Mouse (Mus musculus) forebrain, postnatal 0 days (tissue): ENCODE measurements around the gene Matk. TPM values are rescaled to one million over a fixed set of nuclear protein-coding genes. Genes with fewer than 3 reads are reported as not detected.
A peak's percentile ranks its signal among the peaks of the same experiment; 100 is the strongest.

Experiments
- ATAC-seq: fragments of 200-750 bp; cut with Nextera tagmentation; 2 replicates; pipeline ENCODE4 v1.8.0; 2017; ENCODE audit warnings: mild to moderate bottlenecking, moderate library complexity
- DNase-seq: peaks from one replicate; pipeline ENCODE4 v3.0.0-alpha.2; 2015
- H3K27ac ChIP-seq: fragments of 300-500 bp; sonication (generic); 2 replicates; pipeline ENCODE4 v1.5.1; 2014; ENCODE audit warnings: low read depth, mild to moderate bottlenecking, antibody characterized with exemption, low read length, moderate library complexity, mixed read lengths
- H3K27me3 ChIP-seq: fragments of 300-500 bp; sonication (generic); 2 replicates; pipeline ENCODE4 v1.6.1; 2014; ENCODE audit warnings: mild to moderate bottlenecking, low read length, mixed read lengths; ENCODE audit not compliant: insufficient read depth
- H3K36me3 ChIP-seq: fragments of 300-500 bp; sonication (generic); 2 replicates; pipeline ENCODE4 v1.6.1; 2014; ENCODE audit warnings: mild to moderate bottlenecking, moderate library complexity; ENCODE audit not compliant: insufficient read depth
- H3K4me1 ChIP-seq: fragments of 300-500 bp; sonication (generic); 2 replicates; pipeline ENCODE4 v1.6.1; 2014; ENCODE audit warnings: antibody characterized with exemption; ENCODE audit not compliant: insufficient read depth
- H3K4me2 ChIP-seq: fragments of 300-500 bp; sonication (generic); 2 replicates; pipeline ENCODE4 v1.6.1; 2014; ENCODE audit warnings: low read depth, mild to moderate bottlenecking, moderate library complexity
- H3K4me3 ChIP-seq: fragments of 300-500 bp; sonication (generic); 2 replicates; pipeline ENCODE4 v1.5.1; 2014; ENCODE audit warnings: low read depth, low read length, mixed read lengths
- H3K9ac ChIP-seq: fragments of 300-500 bp; sonication (generic); 2 replicates; pipeline ENCODE4 v1.6.1; 2014; ENCODE audit warnings: mild to moderate bottlenecking
- H3K9me3 ChIP-seq: fragments of 300-500 bp; sonication (generic); 2 replicates; pipeline ENCODE4 v1.6.1; 2016; ENCODE audit warnings: low read length
- CTCF ChIP-seq: sonication (generic); IDR thresholded peaks from 2 replicates; pipeline ENCODE4 v1.5.1; 2016; ENCODE audit warnings: antibody characterized with exemption, control low read depth, low read depth
- WGBS: fragments of 180-500 bp; shearing (Covaris S2); extraction: QIAGEN DNeasy Blood & Tissue Kit; methylation state at CpG from one replicate; pipeline ENCODE4 v1.1.7; 2014; 5-methylcytosine and 5-hydroxymethylcytosine counted together
- polyA plus RNA-seq: library from polyadenylated mRNA; unstranded; fragments of >200 nt; fragmentation: Nextera tagmentation; extraction: Ambion mirVana; gene quantifications from 2 replicates; pipeline ENCODE4 v1.2.1, GENCODE M21; 2015
- total RNA-seq: library from RNA; depleted of rRNA; stranded (reverse); fragments of >200 nt; gene quantifications from 2 replicates; pipeline ENCODE4 v1.2.3, GENCODE M21; 2014

Gene Matk
- total and polyA plus RNA-seq, 2 experiments from 2014 or later, result 79.4 to 87.3 TPM

DNA sequence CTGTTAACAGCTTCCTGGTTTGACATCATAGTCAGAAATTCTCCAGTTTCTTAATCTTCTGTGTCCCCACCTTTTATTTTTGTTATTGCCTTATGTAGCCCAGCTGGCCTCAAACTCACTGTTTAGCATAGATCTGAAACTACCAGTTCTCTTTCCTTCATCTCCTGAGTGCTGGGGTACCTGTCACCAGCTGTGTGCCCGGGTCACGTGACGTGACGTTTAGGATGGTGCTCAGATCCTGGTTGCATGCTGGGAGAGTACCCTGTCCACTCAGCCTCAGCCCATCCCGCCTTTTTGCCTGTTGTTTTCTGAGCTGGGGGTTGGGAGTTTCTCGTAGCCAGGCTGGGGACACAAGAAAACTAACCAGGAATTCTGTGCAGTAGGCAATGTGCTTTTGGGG, 44.5 kb downstream of the Matk start:
- no peaks in the 10 kb centered on the region for H3K27me3 ChIP-seq
- H3K4me2 ChIP-seq, result no peak overlapping the region
- H3K27ac ChIP-seq, result no peak overlapping the region
- DNase-seq (no peak), ATAC-seq (no peak)
- H3K9me3 ChIP-seq, result no peaks in the 10 kb centered on the region
- 0 out of 2 replicates have a peak, but pooled peaks cover 4% of the 10 kb centered on the region for H3K36me3 ChIP-seq
- no peak overlapping the region for H3K9ac ChIP-seq
- H3K4me3 ChIP-seq, result no peak overlapping the region
- WGBS, result 87% methylated on average over 6 of the region's 6 CpGs
- peaks cover 10% of the 10 kb centered on the region for H3K4me1 ChIP-seq
- TF ChIP-seq CTCF, result no peak

DNA sequence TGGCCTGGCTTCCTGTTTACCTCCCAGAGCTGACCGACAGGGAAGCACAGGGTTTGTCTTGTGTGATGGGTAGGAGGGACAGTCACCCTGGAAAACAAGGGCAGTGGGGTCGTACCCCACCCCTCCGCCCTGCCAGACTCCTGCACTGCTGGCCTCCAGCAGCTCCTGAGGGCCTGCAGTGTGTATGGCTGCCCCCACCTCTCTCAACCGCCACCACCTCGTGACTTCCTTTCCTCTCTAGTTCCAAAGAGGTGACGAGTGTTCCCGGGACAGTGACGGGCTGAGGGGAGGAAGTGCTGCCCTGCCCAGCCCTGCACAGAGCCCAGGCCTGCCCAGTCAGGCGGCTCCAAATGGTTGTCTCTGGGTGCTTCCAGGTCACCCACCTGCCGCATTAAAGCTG, 45.1 kb downstream of the Matk start:
- H3K4me1 ChIP-seq, result peaks cover 10% of the 10 kb centered on the region
- no peak overlapping the region for H3K9ac ChIP-seq
- H3K4me2 ChIP-seq, result no peak overlapping the region
- no peaks in the 10 kb centered on the region for H3K9me3 ChIP-seq
- ATAC-seq (no peak), DNase-seq (no peak)
- no peaks in the 10 kb centered on the region for H3K27me3 ChIP-seq
- TF ChIP-seq CTCF, result no peak
- no peak overlapping the region for H3K27ac ChIP-seq
- no peak overlapping the region for H3K4me3 ChIP-seq
- H3K36me3 ChIP-seq, result 0 out of 2 replicates have a peak, but pooled peaks cover 4% of the 10 kb centered on the region
- WGBS, result 80% methylated on average over 10 of the region's 10 CpGs

DNA sequence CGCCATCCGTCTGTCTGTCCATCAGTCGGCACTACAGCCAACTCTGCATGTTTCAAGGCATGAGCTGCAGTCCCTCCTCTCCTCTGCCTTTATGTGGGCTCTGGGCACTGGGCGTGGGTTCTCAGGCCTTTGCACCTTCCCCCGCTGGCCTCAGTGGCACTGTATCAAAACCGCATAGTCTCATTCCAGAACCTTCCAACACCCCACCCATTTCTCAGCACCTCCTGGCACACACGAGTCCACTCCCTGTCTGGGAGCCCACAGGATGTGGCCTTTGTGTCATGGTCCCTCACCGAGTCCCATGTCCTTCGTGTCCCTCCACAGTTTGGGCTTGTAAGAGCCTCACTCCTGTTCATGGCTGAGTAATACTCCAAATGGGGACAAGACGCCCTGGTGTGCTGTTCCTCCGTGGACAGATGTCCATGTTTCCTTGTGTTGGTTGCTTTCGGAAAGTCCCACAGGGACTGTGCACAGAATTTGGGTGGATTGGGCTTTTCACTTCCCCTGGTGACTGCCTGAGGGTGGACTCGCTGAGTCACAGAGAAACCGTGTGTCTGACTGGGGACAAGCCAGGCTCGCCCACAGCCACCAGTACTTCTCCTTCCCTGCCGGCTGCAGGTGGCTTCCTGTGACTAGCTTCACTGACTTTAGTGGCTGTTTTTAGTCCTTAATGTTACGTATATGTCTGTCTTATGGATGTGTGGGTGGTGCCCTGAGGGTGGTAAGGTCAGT, 45.8 kb downstream of the Matk start:
- H3K27ac ChIP-seq, result peak overlapping the region; percentile 21; the same call in 1 of the 2 replicates
- no peak for TF ChIP-seq CTCF
- ATAC-seq, result no peak

DNA sequence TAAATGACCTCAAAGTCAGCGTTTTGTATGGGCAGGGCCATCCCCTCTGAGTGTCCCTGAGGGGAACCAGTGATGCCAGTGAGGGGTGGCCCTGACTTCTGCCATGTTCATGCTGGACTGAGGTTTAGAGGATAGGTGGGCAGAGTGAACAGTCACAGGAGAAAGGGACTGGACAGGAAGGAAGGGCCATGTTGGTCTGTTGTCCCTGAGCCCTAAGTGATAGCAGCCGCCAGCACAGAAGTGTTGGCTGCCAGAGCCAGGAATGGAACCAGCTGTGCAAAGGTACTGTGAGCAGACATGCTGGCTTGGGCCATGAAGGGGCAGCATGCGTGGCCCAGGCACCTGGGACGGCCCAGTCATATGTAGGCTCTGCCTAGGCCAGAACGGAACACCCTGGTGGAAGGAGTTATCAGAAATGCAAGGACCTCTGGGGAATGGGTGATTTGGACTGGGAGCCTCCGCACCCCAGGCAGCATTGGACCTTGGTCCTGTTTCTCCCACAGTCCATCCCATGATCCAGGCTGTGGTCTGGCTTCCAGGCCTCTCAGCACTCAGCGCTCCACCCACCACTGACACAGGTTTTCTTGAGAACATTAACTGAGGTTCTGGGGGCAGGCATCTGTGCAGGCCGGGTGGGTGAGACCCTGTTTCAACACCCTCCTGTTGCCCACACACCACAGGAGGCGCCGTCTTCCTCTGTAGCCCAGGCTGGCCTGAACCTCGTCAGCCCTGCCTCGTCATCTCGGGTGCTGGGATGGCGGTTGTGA, 47.0 kb downstream of the Matk start:
- Histone ChIP-seq H3K27me3 (no peaks in the 10 kb centered on the region), H3K4me2 (no peak overlapping the region), H3K9me3 (no peaks in the 10 kb centered on the region), H3K36me3 (0 out of 2 replicates have a peak, but pooled peaks cover 4% of the 10 kb centered on the region), H3K4me3 (no peak overlapping the region), H3K9ac (no peak overlapping the region), H3K27ac (no peak overlapping the region), H3K4me1 (peaks cover 2% of the 10 kb centered on the region)
- WGBS, result 94% methylated on average over 14 of the region's 14 CpGs
- TF ChIP-seq CTCF, result no peak
- ATAC-seq (no peak), DNase-seq (no peak)

More for the DNA sequence above, 45.8 kb downstream of the Matk start:
- Histone ChIP-seq H3K4me3 (no peak overlapping the region), H3K36me3 (0 out of 2 replicates have a peak, but pooled peaks cover 4% of the 10 kb centered on the region), H3K4me2 (no peak overlapping the region), H3K27me3 (no peaks in the 10 kb centered on the region), H3K9me3 (no peaks in the 10 kb centered on the region), H3K9ac (no peak overlapping the region), H3K4me1 (peaks cover 10% of the 10 kb centered on the region)
- DNase-seq, result no peak
- 94% methylated on average over 17 of the region's 17 CpGs for WGBS

DNA sequence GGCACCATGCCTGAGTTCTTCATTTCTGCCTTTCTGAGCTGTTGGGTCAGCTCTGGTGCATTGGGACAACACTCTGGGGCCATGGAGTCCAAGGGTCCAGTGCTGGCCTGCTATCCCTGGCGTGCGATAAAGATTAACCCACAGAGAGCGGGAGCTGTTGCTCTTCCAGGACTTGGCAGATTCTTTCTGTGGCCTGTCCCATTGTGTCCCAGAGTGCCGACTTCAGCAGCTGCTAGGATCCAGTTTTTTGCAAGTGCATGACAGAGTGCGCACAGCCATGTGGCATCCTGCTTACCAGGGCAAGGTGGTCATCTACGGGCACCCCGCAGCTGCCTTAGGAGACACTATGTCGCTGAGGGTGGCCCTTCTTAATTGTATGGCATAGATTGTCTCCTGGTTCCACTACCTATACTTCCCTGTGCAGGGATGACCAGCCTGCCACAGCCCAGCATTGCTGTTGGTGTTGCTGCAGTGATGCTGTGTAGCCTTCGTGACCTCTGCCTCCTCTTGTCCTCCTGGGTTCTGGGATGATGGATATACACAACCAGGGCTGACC, 47.7 kb downstream of the Matk start:
- TF ChIP-seq CTCF, result no peak
- DNase-seq (no peak), ATAC-seq (no peak)
- H3K9ac ChIP-seq, result no peak overlapping the region
- no peak overlapping the region for H3K27ac ChIP-seq
- no peaks in the 10 kb centered on the region for H3K27me3 ChIP-seq
- WGBS, result 83% methylated on average over 9 of the region's 9 CpGs
- peaks cover 4% of the 10 kb centered on the region; the same call in 1 of the 2 replicates for H3K36me3 ChIP-seq
- no peak overlapping the region for H3K4me3 ChIP-seq
- no peaks in the 10 kb centered on the region for H3K9me3 ChIP-seq
- no peak overlapping the region for H3K4me2 ChIP-seq
- H3K4me1 ChIP-seq, result no peaks in the 10 kb centered on the region; the same call in 1 of the 2 replicates

DNA sequence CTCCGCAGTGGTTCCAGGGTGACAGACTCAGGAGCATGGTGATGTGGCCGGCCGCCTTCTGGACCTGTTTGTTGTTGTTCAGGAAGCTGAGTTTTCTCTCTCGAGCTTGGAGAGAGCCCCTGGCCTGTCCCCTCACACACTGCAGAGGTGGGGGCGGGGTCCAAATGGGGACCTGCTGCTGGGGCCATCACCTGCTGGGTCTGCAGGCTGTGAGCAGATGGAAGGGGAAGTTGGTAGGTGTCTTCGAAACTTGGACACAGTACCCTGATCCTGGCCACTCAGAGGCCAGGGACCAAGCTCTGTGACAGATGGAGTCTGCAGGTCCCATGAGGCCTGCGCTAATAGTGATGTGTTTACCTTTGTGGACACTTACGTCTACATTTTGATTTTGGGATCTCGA, 48.6 kb downstream of the Matk start:
- H3K4me1 ChIP-seq, result no peaks in the 10 kb centered on the region; the same call in 1 of the 2 replicates
- H3K36me3 ChIP-seq, result peaks cover 13% of the 10 kb centered on the region
- H3K4me3 ChIP-seq, result no peak overlapping the region
- TF ChIP-seq CTCF, result no peak
- ATAC-seq (no peak), DNase-seq (no peak)
- no peak overlapping the region for H3K9ac ChIP-seq
- H3K9me3 ChIP-seq, result no peaks in the 10 kb centered on the region
- 81% methylated on average over 9 of the region's 9 CpGs for WGBS
- H3K4me2 ChIP-seq, result no peak overlapping the region
- H3K27ac ChIP-seq, result no peak overlapping the region
- no peaks in the 10 kb centered on the region for H3K27me3 ChIP-seq
